Mouse (Mus musculus) MEL (cell line): ENCODE measurements around the gene Rnase9.

Experiments
- CTCF ChIP-seq, 3 experiments: IDR thresholded peaks in 2 of 3; conservative IDR thresholded peaks in 1 of 3; 2 replicates each; pipeline ENCODE4 v1.5.1; 2011 to 2012; ENCODE audit warnings: low read length in 3 of 3, low read depth in 2 of 3, mild to moderate bottlenecking in 2 of 3, improper control_type of control experiment in 1 of 3, inconsistent platforms in 1 of 3, mixed read lengths in 1 of 3, moderate library complexity in 1 of 3; ENCODE audit not compliant: control insufficient read depth in 1 of 3, insufficient read depth in 1 of 3, poor library complexity in 1 of 3, severe bottlenecking in 1 of 3
- ELF1 ChIP-seq: IDR thresholded peaks from 2 replicates; pipeline ENCODE4 v1.6.1; 2014; ENCODE audit warnings: low read depth, mild to moderate bottlenecking, inconsistent platforms, low read length, improper control_type of control experiment, moderate library complexity
- GATA1 ChIP-seq: IDR thresholded peaks from 2 replicates; pipeline ENCODE4 v1.6.1; 2011; ENCODE audit warnings: low read depth, low read length, improper control_type of control experiment
- JUND ChIP-seq: IDR thresholded peaks from 2 replicates; pipeline ENCODE4 v1.6.1; 2011; ENCODE audit warnings: low read depth, mild to moderate bottlenecking, improper control_type of control experiment, low read length
- POLR2A ChIP-seq, 2 experiments: IDR thresholded peaks; 2 replicates each; pipeline ENCODE4 v1.6.1; 2011 to 2012; ENCODE audit warnings: low read length in 2 of 2, mild to moderate bottlenecking in 2 of 2, control low read depth in 1 of 2, improper control_type of control experiment in 1 of 2, low read depth in 1 of 2, moderate library complexity in 1 of 2; ENCODE audit not compliant: control insufficient read depth in 1 of 2, insufficient read depth in 1 of 2, poor library complexity in 1 of 2
- TAL1 ChIP-seq: IDR thresholded peaks from 2 replicates; pipeline ENCODE4 v1.6.1; 2012; ENCODE audit warnings: mild to moderate bottlenecking, inconsistent platforms, low read length, moderate library complexity, mixed read lengths

GRCm38 (mm10) chr14:51088166-51088969 lies 46.7 kb upstream of the Rnase9 start:
- TF ChIP-seq TAL1 (no peak), CTCF (IDR thresholded peaks at IDR 0.05 in 2 of 3, conservative IDR thresholded peaks at IDR 0.05 in 1 of 3; ENCODE audit: control insufficient read depth in 1 of 3, insufficient read depth in 1 of 3, low read depth in 2 of 3, low read length in 3 of 3, poor library complexity in 1 of 3, severe bottlenecking in 1 of 3) (no peak), ELF1 (no peak), GATA1 (no peak), POLR2A (IDR thresholded peaks at IDR 0.05; ENCODE audit: control insufficient read depth in 1 of 2, insufficient read depth in 1 of 2, low read depth in 1 of 2, low read length in 2 of 2, poor library complexity in 1 of 2) (no peak), JUND (no peak)
